Mouse (Mus musculus) gastrocnemius, postnatal 36 days (tissue): ENCODE data around the gene Olfr1065. TPM values are rescaled to one million over a fixed set of nuclear protein-coding genes. Genes with fewer than 3 reads are reported as not detected.
"Not testable (repeated sequence)": the region's sequence is repeated elsewhere in the genome, so short reads cannot be mapped to it uniquely, and the experiment has no call there.

Experiments used
- DNase-seq, 2 experiments: peaks; one replicate each; pipeline ENCODE4 v3.0.0; 2022
- intact Hi-C: fragments of 180-260 bp; cut with DNase I; formaldehyde crosslinking; loops from one replicate; pipeline ENCODE4 v1.15.1; 2025
- long read RNA-seq, 2 experiments: library from polyadenylated mRNA; stranded (forward); transcript quantifications; one replicate each; pipeline ENCODE4 v2.0.0; 2021
- total RNA-seq, 2 experiments: library from RNA; stranded (reverse); gene quantifications; 2 replicates each; pipeline ENCODE4 v1.2.3; 2021

Olfr1065 gene
- not detected for total RNA-seq
- long read RNA-seq, experiment 1 = 0 reads
- long read RNA-seq, experiment 2 = 0 reads

DNA sequence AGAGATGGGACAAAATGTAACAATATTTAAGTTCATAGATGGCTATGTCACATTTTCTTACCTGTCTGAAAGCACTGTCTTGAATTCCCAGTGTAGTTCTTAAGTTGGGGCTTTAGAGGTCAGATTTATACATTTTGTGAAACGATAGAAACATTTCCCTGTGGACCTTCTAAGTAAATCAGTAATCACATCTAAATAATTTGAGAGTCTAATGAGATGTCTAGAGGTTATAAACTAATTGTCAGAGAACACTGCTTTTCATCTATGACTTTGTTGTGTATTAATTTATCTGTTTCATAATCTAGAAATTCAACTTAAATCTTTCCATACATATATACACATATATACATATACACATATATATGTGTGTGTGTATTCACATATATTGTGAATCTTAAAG lies at the start of gene Olfr1065:
Gene Olfr1065, minus strand, starts transcription at position 101 of the 400 bp plus-strand sequence.
- DNase-seq, intact Hi-C loops: not testable (repeated sequence)

DNA sequence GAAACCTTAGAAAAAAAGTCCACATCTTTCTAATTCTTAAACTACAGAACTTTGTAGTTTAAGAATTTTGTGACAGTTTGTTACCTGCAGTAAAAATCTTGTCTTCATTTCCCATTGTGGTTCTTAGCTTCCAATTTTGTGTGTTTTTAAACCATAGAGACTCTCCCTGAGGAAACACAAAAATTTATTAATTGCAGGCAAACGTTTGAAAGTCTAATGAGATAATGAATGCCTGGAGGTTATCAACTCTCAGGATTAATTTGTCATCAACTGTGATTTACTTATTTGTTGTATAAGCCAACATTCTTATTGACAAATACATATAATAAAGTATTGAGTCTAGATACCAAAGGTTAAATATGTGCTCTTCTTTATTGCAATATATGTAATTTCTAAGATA lies 36.9 kb upstream of the Olfr1065 start, which contains the start of gene Olfr228:
Gene Olfr228, minus strand, starts transcription at position 101 of the 400 bp plus-strand sequence.
- intact Hi-C loops = no loop called here
- DNase-seq = no peak

DNA sequence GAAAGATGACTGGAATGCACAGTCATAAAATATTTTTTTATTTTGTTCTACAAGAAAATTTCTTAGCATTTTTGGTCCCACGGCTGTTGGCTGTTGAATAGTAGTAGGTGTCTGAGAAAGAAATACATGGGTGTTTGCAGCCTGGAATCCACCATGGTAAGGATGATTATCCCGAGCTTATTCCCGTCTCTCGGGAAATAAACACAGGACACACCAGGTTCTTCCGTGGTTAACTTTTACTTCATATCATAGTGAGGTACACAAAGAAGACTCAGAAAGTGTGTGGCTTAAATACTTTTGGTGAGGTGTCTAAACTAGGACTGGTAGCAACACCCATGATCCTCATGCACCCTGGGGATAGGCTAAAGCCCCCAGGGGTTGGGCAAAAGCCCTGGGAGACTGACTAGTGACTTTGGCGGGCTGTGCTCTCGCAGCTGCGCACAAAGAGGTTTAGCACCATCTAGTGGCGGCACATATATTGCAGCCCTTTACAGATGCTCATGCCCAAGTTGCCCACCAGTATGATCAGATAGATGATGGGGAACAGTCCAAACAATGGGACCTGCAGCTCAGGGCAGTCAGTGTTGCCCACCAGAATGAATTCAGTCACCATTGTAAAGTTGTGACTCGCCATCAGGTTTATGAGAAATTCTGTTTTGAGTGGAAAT lies 14.2 kb upstream of the Olfr1065 start:
- intact Hi-C loops = loop anchor here (2.0 kb wide), 1 partner anchor 734 kb away; no protein-coding TSS in a partner anchor
- peak in 1 of 2 experiments; percentile 4 for DNase-seq

DNA sequence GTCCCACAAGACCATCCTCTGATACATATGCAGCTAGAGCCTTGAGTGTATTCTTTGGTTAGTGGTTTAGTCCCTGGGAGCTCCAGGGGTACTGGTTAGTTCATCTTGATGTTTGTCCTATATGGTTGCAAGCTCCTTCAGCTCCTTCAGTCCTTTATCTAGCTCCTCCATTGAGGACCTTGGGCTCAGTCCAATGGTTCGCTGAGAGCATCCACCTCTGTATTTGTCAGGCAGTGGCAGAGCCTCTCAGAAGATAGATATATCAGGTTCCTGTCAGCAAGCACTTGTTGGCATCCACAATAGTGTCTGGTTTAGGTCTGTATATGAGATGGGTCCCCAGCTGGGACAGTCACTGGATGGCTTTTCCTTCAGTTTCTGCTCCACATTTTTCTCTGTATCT lies 10.0 kb upstream of the Olfr1065 start:
- no peak for DNase-seq
- intact Hi-C loops = no loop called here

DNA sequence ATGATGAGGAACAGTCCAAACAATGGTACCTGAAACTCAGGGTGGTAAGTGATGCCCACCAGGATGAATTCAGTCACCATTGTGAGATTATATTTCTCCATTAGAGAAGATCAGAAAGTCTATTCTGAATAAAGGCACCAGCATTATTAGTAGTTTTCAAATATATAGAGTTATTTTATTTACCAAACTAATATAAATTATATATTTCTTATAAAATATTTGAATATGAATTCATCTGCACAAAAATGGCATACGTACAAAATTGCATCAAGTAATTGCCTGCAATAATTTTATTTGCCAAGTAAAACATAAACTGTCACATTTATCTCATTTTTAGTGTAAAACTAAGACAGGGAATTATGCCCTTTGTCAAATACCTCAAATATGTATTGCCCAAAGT lies 5.8 kb upstream of the Olfr1065 start, which contains the start of gene Olfr1066:
Gene Olfr1066, minus strand, starts transcription at position 101 of the 400 bp plus-strand sequence.
- intact Hi-C loops = no loop called here

DNA sequence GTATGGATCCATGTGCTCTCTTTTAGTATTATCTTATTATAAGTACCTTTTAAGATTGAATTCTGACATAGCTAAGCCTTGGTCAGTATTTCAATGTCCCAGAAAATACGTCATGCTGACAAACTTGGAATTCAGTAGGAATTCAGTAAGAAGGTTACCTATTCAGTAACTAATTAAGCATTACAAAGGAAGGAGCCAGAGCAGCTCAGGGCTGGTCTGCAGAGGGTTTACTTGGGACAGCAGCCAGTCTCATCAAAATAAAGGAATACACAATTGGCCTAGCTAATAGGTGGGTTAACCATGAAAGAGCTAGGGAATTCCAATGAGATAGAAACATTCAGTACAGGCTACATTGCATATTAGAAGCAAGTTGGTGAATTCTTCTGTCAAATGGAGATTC lies 8.3 kb downstream of the Olfr1065 start:
- intact Hi-C loops, DNase-seq: not testable (repeated sequence)

More for the DNA sequence above, 5.8 kb upstream of the Olfr1065 start, which contains the start of gene Olfr1066:
- no peak for DNase-seq

DNA sequence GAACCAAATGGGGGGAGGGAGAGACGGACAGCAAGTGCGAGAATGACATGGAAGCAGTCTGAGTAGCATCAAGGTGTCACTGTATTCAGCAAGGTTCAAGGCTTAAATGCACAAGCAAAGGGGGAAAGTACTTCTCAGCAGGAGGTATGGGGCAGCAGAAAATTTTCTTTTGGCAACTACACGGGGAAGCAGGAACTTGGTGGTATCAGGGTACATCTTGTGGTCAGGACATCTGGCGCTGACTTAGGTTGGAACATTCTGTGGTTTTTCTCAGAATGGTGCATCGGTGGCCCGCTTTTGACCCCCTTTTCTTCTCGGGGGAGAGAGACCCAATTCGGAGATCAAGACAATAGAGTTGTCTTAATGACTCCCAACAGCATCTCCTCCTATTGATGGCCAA lies 21.9 kb downstream of the Olfr1065 start:
- DNase-seq, intact Hi-C loops: not testable (repeated sequence)

DNA sequence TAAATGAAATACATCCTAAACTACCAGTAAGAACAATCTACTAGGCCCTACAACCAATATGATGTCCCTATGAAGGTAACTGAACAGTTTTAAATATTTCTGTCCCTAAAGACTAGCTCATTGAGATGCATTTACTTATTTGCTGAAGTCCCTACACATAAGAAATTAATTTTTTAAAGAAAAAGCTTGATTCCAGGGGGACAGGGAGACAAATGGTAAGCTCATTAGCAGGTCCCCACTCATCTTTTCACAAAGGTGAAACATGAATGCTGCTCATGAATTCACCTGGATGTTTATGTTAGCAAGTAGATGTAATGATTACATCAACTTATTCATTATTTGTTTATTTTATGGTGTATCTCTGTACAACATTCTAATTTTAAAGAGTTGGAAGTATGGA lies 23.7 kb downstream of the Olfr1065 start, which contains the start of gene Olfr1062:
Gene Olfr1062, minus strand, starts transcription at position 101 of the 400 bp plus-strand sequence.
- intact Hi-C loops = not testable (repeated sequence)

DNA sequence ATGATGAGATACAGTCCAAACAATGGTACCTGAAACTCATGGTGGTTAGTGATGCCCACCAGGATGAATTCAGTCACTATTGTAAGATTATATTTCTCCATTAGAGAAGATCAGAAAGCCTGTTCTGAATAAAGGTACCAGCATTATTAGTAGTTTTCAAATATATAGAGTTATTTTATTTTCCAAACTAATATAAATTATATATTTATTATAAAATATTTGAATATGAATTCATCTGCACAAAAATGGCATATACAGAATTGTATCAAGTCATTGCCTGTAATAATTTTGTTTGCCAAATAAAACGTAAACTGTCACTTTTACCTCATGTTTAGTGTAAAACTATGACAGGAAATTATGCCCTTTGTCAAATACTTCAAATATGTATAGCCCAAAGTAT lies 36.4 kb downstream of the Olfr1065 start, which contains the start of gene Olfr1061:
Gene Olfr1061, minus strand, starts transcription at position 101 of the 400 bp plus-strand sequence.
- no peak for DNase-seq
- intact Hi-C loops = no loop called here

More for the DNA sequence above, 23.7 kb downstream of the Olfr1065 start, which contains the start of gene Olfr1062:
- DNase-seq = not testable (repeated sequence)

DNA sequence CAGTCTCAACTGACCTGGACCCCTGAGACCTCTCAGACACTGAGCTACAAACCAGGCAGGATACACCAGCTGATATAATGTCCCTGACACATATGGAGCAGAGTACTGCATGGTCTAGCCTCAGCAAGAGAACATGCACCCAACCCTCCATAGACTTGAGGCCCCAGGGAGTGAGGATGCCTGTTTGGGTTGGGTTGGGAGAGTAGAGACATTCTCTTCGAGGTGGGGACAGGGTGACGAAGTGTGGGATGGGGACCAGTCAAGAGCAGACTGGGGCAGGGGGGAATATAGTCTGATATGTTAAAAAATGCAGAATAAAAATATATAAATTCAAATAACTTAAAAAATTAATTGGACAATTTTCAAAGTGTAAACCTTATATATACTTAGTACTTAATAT lies 55.3 kb downstream of the Olfr1065 start:
- DNase-seq = no peak
- intact Hi-C loops = no loop called here

Other genes starting within 250 kb of the Olfr1065 start
- not detected for gene Olfr1045, start 247.6 kb downstream of the Olfr1065 start, total RNA-seq
- gene Olfr1046, start 231.3 kb downstream of the Olfr1065 start, total RNA-seq = not detected
- not detected for gene Olfr1047, start 219.2 kb downstream of the Olfr1065 start, total RNA-seq
- not detected for gene Olfr1048, start 210.3 kb downstream of the Olfr1065 start, total RNA-seq
- gene Olfr1049, start 192.3 kb downstream of the Olfr1065 start, total RNA-seq = not detected
- gene Olfr1051, start 171.5 kb downstream of the Olfr1065 start, total RNA-seq = not detected
- gene Olfr1052, start 158.1 kb downstream of the Olfr1065 start, total RNA-seq = not detected
- gene Olfr1053, start 135.3 kb downstream of the Olfr1065 start, total RNA-seq = not detected
- not detected for gene Olfr1054, start 115.2 kb downstream of the Olfr1065 start, total RNA-seq
- not detected for gene Olfr1055, start 100.3 kb downstream of the Olfr1065 start, total RNA-seq
- not detected for gene Olfr1056, start 88.1 kb downstream of the Olfr1065 start, total RNA-seq
- gene Olfr1057, start 72.2 kb downstream of the Olfr1065 start, total RNA-seq = not detected
- gene Olfr1058, start 62.0 kb downstream of the Olfr1065 start, total RNA-seq = not detected
- gene Olfr1061, start 36.5 kb downstream of the Olfr1065 start, total RNA-seq = not detected
- not detected for gene Olfr1062, start 23.8 kb downstream of the Olfr1065 start, total RNA-seq
- gene Olfr1066, start 5.7 kb upstream of the Olfr1065 start, total RNA-seq = not detected
- gene Olfr228, start 36.8 kb upstream of the Olfr1065 start, total RNA-seq = not detected
- gene Olfr1076, start 57.9 kb upstream of the Olfr1065 start, total RNA-seq = not detected
- gene Olfr1079, start 91.9 kb upstream of the Olfr1065 start, total RNA-seq = not detected
- not detected for gene Olfr1080, start 107.6 kb upstream of the Olfr1065 start, total RNA-seq
- not detected for gene Olfr1082, start 148.4 kb upstream of the Olfr1065 start, total RNA-seq
- gene Olfr1084, start 189.1 kb upstream of the Olfr1065 start, total RNA-seq = not detected
- not detected for gene Olfr1085, start 211.4 kb upstream of the Olfr1065 start, total RNA-seq
- gene Olfr1086, start 229.5 kb upstream of the Olfr1065 start, total RNA-seq = not detected
- gene Olfr1087, start 247.8 kb upstream of the Olfr1065 start, total RNA-seq = not detected